Mouse (Mus musculus) thymus, adult 2 months (tissue): Measurements from ENCODE around the gene Zgrf1.

ENCODE experiments used
- CTCF ChIP-seq: fragments of 200-500 bp; IDR thresholded peaks from 2 replicates; pipeline ENCODE4 v1.5.1; 2012; ENCODE audit warnings: mild to moderate bottlenecking, control low read depth, low read length, moderate library complexity, borderline replicate concordance; ENCODE audit not compliant: control insufficient read depth, poor library complexity, insufficient read depth; ENCODE audit errors: extremely low read depth
- POLR2A ChIP-seq: fragments of 200-500 bp; IDR thresholded peaks from 2 replicates; pipeline ENCODE4 v1.6.1; 2012; ENCODE audit warnings: mild to moderate bottlenecking, low read length, control low read depth, moderate library complexity; ENCODE audit not compliant: control insufficient read depth, poor library complexity, insufficient read depth; ENCODE audit errors: extremely low read depth

GRCm38 (mm10) chr3:127530293-127530692 lies 23.0 kb upstream of the Zgrf1 start:
- no peak for TF ChIP-seq POLR2A
- no peak for TF ChIP-seq CTCF
